Mouse (Mus musculus): ENCODE data around the gene Dhps.
"Not testable (repeated sequence)": the region's sequence is repeated elsewhere in the genome, so short reads cannot be mapped to it uniquely, and the experiment has no call there.

The Dhps gene

GRCm38 (mm10) chr8:85095051-85095450, 23.5 kb downstream of the Dhps start:
- DNase-seq (ENCODE audit: low spot score in 2 of 2): no peak

DNA sequence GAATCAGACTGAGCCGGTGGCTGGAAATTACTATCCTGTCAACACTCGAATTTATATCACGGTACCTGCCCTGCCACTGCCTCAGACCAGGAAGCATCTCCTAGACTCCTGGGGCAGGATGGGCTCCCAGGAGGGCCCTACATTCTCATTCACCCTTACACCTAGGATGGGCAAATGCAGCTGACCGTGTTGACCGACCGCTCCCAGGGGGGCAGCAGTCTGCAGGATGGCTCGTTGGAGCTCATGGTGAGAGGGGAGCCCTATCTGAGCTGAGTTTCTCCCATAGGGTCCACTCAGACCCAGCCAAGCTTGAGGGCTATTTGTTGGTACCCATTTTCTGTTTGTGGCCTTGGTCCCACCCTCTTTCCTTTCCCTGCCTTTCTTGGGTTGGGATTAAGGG, 24.0 kb downstream of the Dhps start:
- no peak for DNase-seq (ENCODE audit: low spot score in 2 of 2)

DNA sequence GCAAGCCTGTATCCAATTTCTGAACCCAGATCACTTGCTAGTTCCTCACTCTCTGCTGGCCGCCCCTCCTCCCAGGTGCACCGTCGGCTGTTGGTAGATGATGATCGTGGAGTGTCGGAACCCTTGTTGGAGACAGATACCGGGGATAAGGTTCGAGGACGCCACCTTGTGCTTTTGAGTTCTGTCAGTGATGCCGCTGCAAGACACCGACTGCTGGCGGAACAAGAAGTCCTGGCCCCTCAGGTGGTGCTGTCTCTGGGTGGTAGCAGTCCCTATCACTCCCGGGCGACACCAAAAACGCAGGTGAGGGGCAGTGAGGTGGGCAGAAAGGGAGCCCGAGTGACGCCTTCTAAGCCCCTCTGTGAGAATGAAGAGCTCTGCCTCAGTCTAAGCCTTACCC, 24.6 kb downstream of the Dhps start:
- no peak for DNase-seq (ENCODE audit: low spot score in 2 of 2)

DNA sequence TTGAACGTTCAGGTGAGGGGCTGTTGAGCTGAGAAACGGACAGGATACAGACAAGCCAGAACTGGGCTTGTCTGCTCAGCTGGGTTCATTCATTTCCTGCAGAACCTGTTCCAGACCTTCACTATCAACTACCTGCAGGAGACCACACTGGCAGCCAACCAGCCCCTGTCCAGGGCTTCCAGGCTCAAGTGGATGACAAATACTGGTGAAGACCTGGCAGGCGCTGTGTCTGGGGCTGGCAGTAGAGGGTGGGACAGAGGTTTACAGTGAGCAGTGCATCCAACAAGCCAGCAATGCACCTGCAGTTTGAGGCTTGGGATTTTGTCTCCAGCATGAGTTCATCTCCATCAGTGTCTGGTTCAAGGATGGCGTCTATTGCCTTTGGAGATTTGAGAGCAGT, 25.3 kb downstream of the Dhps start:
- no peak for DNase-seq (ENCODE audit: low spot score in 2 of 2)

DNA sequence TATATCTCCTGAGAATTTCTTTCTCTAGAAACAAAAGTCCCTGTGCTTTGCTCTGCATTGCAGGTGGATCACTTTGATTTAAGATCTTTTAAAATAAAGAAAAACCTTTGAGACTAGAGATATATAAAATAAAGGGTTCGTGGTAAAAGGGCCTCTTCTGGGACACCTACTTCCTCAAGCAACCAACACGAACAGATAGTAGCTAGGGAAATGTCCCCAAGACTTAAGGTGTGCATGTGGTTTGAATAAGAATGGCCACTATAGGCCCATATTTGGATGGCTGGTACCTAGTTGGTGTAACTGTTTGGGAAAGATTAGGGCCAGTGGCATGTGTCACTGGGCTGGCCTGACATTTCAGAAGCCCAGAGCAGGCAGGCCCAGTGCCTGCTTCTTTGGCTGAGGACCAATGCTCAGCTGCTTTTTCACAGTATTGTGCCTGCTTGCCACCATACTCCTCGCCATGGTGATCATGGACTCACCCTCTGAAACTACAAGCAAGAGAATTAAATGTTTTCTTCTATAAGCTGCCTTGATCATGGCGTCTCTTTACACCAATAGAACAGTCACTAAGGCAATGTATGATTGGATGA, 28.6 kb downstream of the Dhps start:
- DNase-seq (ENCODE audit: low spot score in 2 of 2): no peak

GRCm38 (mm10) chr8:85113241-85113640, 41.7 kb downstream of the Dhps start:
- DNase-seq (ENCODE audit: low spot score in 2 of 2): no peak

GRCm38 (mm10) chr8:85115501-85115900, 43.9 kb downstream of the Dhps start:
- no peak for DNase-seq (ENCODE audit: low spot score in 2 of 2)

GRCm38 (mm10) chr8:85116984-85117383, 45.4 kb downstream of the Dhps start:
- DNase-seq (ENCODE audit: low spot score in 2 of 2): no peak

DNA sequence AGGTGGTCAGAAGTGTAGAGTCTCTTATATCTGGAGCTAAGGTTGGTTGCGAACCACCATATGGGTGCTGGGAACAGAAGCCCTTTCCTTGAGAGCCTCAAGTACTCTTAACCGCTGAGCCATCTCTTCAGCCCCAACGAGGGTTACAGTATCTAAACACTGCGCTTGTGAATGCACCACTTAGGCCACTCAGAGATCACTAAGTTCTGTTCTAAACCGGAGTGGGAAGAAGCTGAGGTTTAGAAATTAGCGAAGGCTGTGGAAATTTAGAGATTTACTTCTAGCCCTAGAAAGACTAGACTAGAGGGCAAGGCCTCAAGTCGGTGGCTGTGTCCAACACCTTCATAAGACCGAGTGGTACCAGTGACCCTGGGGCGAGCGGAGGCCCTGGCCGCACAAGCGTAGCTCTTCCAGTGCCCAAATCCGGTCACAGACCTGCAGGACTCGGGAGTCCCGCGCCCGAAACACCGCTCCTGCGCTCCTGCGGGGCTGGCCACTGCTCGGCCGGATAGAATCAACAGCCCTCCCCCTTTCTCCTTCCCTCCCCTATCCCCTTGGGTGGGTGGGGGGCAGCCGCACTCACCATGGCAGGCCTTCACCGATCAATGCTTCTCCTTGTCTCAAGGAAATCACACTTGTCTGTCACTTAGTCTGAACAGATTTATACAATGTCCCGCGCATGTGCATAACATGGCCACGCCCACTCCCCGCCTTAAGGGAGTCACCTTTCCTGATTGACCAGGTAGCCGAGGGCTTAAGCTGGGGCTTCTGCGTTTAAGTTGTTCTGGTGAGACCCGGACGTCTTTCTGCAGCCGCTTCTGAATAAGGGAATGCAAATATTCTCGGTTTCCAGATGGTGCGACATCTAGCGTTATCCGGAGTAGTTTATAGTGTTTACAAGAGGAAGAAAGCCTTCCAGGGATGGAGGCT, 47.8 kb downstream of the Dhps start:
- DNase-seq (ENCODE audit: low spot score in 2 of 2): no peak

- DNase-seq (ENCODE audit: low spot score in 2 of 2): not testable (repeated sequence)
These were observed 48.7 kb downstream of the Dhps start for GRCm38 (mm10) chr8:85120251-85120650.

GRCm38 (mm10) chr8:85122995-85123394, 51.4 kb downstream of the Dhps start, which contains the start of gene Zfp791:
Gene Zfp791 (minus strand): TSS chr8:85123095.
- DNase-seq (ENCODE audit: low spot score in 2 of 2): no peak

GRCm38 (mm10) chr8:85123691-85124090, 52.1 kb downstream of the Dhps start:
- no peak for DNase-seq (ENCODE audit: low spot score in 2 of 2)

Measured in thymus, postnatal 10 days (tissue).